Mouse (Mus musculus) hindbrain, embryonic 10.5 days (tissue): ENCODE data around the gene Nrxn1. TPM values are rescaled to one million over a fixed set of nuclear protein-coding genes. Genes with fewer than 3 reads are reported as not detected.

Experiments used
- DNase-seq: peaks from one replicate; pipeline ENCODE4 v3.0.0-alpha.2; 2017; ENCODE audit warnings: low spot score
- H3K27ac ChIP-seq: fragments of 300-500 bp; sonication (generic); 2 replicates; pipeline ENCODE4 v1.5.1; 2016; ENCODE audit warnings: mild to moderate bottlenecking, moderate library complexity
- H3K27me3 ChIP-seq: fragments of 300-500 bp; sonication (generic); 2 replicates; pipeline ENCODE4 v1.6.1; 2016; ENCODE audit warnings: mild to moderate bottlenecking; ENCODE audit not compliant: poor library complexity, insufficient read depth, severe bottlenecking
- H3K36me3 ChIP-seq: fragments of 300-500 bp; sonication (generic); 2 replicates; pipeline ENCODE4 v1.6.1; 2016; ENCODE audit warnings: mild to moderate bottlenecking, moderate library complexity
- H3K4me1 ChIP-seq: fragments of 300-500 bp; sonication (generic); replicated peaks from 2 replicates; pipeline ENCODE4 v1.6.1; 2016; ENCODE audit warnings: mild to moderate bottlenecking
- H3K4me3 ChIP-seq: fragments of 300-500 bp; sonication (generic); 2 replicates; pipeline ENCODE4 v1.5.1; 2016; ENCODE audit warnings: mild to moderate bottlenecking, moderate library complexity
- H3K9me3 ChIP-seq: fragments of 300-500 bp; sonication (generic); 2 replicates; pipeline ENCODE4 v1.6.1; 2016; ENCODE audit warnings: mild to moderate bottlenecking, moderate library complexity
- WGBS: fragments of 180-500 bp; shearing (Covaris S2); methylation state at CpG from one replicate; pipeline ENCODE4 v1.1.7; 2016; 5-methylcytosine and 5-hydroxymethylcytosine counted together
- polyA plus RNA-seq: library from polyadenylated mRNA; unstranded; fragments of >200 nt; fragmentation: Nextera tagmentation; extraction: Ambion mirVana; gene quantifications from 2 replicates; pipeline ENCODE4 v1.2.1, GENCODE M21; 2016

Nrxn1 gene
- polyA plus RNA-seq, 1 experiment from 2014 or later = 15.4 TPM

DNA sequence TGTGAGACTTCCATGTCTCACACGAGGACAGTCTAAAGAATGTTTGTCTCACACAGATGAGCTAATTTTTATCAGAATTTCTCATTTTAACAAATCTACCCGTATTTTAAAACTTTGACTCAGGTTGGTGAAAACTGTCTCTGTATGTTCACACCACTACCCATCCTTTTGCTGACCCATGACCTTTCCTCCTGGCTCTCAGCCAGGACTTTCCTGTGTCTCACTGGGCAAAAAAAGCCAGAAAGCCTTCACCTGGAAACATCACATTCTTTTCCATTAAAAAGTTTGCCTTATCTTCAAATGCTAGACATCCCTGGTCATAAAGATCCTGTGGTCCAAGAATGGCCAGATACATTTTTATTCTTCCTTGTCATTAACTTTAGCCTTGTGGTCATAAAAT is 274.5 kb downstream of the Nrxn1 start:
- no peaks in the 10 kb centered on the region for H3K36me3 ChIP-seq
- H3K27ac ChIP-seq = no peak overlapping the region
- H3K27me3 ChIP-seq = no peaks in the 10 kb centered on the region
- no peaks in the 10 kb centered on the region for H3K4me1 ChIP-seq
- WGBS = 86% methylated on average over 2 of the region's 2 CpGs
- no peak for DNase-seq
- no peak overlapping the region for H3K4me3 ChIP-seq
- no peaks in the 10 kb centered on the region for H3K9me3 ChIP-seq

DNA sequence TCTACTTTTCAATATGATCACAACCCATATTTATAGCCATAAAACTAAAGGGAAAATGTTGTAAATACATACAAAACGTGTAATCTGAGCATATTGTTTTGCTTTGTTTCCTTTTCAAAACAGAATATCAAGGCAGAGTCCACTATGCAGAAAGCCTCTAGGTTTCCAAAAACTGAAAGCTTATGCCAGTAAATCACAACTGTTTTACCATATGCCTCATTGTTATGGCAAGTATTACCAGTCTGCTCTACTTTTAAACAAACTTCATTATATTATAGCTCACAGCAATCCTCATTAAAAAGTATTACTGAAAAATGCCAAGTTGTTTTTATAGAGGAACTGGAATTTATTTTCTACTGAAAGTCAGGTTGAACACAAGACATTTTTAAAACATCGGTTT is 275.0 kb downstream of the Nrxn1 start:
- no peaks in the 10 kb centered on the region for H3K36me3 ChIP-seq
- H3K9me3 ChIP-seq = no peaks in the 10 kb centered on the region
- no peak overlapping the region for H3K27ac ChIP-seq
- H3K27me3 ChIP-seq = no peaks in the 10 kb centered on the region
- no peak overlapping the region for H3K4me3 ChIP-seq
- DNase-seq = no peak
- WGBS = 86% methylated on average over 2 of the region's 2 CpGs
- H3K4me1 ChIP-seq = no peaks in the 10 kb centered on the region

DNA sequence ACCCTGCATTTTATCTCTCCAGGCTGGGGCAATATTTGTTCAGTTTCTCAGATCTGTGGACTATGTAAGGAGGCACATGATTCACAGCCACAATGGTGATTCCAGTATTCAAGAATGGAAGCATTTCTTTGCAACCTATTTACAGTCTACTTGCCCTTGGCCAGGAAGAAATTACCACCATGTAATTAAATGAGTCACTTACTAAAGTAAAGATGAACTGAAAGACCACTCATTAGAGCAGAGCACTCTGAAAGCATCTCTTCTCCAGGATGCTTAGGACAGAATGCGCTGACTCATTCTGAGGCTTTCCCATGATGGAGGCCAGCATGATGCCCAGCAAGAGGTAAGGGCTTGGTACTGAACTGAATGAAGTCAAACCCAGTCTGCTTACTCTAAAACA is 277.6 kb downstream of the Nrxn1 start:
- H3K27me3 ChIP-seq = no peaks in the 10 kb centered on the region
- H3K9me3 ChIP-seq = no peaks in the 10 kb centered on the region
- no peaks in the 10 kb centered on the region for H3K4me1 ChIP-seq
- 92% methylated on average over 1 of the region's 1 CpGs for WGBS
- no peak overlapping the region for H3K4me3 ChIP-seq
- no peaks in the 10 kb centered on the region for H3K36me3 ChIP-seq
- no peak overlapping the region for H3K27ac ChIP-seq
- no peak for DNase-seq

DNA sequence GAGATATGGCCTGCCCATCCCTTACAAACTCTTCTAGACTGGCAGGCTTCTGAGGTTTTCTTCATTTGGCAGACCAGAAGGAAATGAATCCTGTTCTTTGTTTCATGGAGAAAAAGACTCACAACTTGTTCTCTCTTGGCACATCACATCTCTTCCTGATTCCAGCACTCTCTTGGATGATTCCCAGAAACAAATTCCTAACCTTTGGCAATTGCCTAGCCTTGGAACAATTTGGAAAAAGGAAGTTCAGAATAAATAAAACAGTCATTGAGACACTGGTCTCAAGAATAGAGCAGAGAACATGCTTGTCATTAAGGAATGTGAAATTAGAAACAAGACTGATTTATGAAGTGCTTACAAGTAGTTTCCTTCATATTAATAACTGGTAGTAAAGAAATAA is 279.1 kb downstream of the Nrxn1 start:
- Histone ChIP-seq H3K4me1 (no peaks in the 10 kb centered on the region), H3K4me3 (no peak overlapping the region), H3K27ac (no peak overlapping the region), H3K36me3 (no peaks in the 10 kb centered on the region), H3K9me3 (no peaks in the 10 kb centered on the region), H3K27me3 (no peaks in the 10 kb centered on the region)
- no peak for DNase-seq

DNA sequence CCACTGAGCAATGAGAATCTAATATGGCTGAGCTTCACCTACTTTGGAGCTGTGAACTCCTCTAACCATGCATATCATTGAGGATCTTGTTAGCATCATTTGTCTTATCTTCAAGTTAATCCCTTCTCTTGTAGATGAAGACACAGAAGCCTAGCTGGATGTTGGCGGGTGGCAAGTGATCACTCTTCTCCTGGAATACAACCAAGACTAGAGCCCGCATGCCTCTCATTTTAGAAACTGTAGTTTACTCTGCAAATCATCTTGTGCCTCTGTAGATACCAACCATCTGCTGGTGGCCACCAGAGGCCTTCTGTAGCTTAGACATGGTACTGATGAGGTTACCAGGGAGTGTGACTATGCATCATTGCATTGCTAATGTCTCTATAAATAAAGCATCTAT is 280.4 kb downstream of the Nrxn1 start:
- 96% methylated on average over 2 of the region's 2 CpGs for WGBS
- Histone ChIP-seq H3K27me3 (no peaks in the 10 kb centered on the region), H3K4me3 (no peak overlapping the region), H3K36me3 (no peaks in the 10 kb centered on the region), H3K4me1 (no peaks in the 10 kb centered on the region), H3K9me3 (no peaks in the 10 kb centered on the region), H3K27ac (no peak overlapping the region)
- no peak for DNase-seq

DNA sequence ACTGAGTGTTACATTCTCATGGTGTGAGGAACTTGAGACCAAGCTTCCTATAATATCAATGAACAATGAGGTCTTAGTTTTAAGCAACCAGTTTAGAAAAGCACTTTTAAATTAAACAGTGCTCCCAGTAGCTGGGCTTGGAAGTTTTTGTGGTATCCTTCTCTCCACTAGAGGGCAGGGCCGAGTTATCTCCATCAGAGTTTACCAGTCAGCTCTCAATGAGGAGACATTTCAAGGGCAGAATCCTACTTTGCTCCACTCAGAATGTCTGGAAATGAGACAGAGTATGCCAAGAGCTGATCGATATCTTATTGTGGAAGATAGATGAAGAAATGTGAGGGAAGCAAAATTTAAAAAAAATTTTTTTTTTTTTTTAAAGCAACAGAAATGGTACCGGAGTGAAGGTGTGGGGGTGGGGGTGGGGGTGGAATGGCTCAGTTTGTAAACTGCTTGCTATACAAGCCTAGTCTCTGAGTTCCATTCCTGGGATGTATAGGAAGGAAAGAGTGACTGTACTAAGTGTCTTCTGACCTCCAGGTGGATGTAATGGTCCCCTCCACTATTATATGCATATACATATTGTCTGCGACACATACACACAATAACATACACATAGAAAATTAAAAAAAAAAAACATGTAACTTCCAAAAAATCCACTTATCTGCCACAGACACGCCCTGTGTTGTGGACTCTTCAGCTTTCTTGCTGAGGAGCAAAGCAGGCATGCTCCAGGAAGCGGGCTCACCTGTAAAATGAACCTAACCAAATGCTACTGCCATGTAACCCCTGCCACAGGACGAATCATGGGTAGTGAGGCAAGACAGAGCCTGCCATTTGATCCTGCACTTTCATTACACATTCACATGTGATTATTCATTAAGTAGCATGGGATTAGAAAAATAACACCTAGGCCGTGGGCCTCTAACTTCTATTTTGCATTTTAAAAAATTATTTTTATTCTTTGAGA is 283.4 kb downstream of the Nrxn1 start:
- Histone ChIP-seq H3K27me3 (no peaks in the 10 kb centered on the region), H3K36me3 (no peaks in the 10 kb centered on the region), H3K9me3 (no peaks in the 10 kb centered on the region), H3K4me1 (no peaks in the 10 kb centered on the region), H3K27ac (no peak overlapping the region), H3K4me3 (no peak overlapping the region)
- 68% methylated on average over 8 of the region's 8 CpGs for WGBS
- peak; percentile 44 for DNase-seq

DNA sequence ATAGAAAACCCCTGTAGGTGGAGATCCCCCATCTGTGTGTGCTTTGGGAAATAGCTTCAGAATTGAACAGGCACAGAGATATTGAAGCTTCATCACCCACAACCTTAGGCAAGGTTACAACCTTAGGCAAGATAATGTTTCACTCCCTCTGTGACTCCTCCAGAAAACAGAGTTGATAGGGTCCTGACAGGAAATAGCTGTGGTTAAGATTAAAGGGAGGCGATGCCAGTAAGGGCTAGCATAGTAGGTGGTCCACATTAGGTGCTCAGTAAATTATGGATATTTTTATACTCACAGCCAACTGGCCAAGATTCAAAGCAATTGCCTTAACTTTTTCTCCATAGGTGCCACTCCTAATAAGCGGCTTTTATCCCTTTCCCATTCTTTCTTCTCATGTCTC is 284.6 kb downstream of the Nrxn1 start:
- Histone ChIP-seq H3K4me1 (no peaks in the 10 kb centered on the region), H3K36me3 (no peaks in the 10 kb centered on the region), H3K4me3 (no peak overlapping the region), H3K9me3 (no peaks in the 10 kb centered on the region), H3K27ac (no peak overlapping the region), H3K27me3 (no peaks in the 10 kb centered on the region)
- WGBS = 73% methylated on average over 2 of the region's 2 CpGs
- DNase-seq = no peak

DNA sequence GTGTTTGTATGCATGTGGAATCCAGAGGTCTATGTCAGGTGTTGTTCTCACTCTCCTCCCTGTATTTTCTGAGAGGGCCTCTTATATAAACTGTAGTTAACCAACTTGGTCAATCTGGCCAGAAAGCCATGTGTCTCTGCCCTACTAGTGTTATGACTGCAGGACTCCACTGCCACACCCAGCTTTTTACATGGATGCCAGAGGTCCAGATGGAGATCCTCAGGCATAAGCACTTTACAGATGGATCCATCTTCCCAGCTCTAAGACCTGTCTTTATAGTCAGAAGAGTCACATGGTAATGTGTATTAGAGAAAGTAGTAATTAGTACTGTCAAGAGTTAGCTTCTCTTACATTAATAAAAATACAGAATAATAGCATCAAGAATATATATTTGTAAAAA is 285.7 kb downstream of the Nrxn1 start:
- no peaks in the 10 kb centered on the region for H3K9me3 ChIP-seq
- H3K27me3 ChIP-seq = no peaks in the 10 kb centered on the region
- no peaks in the 10 kb centered on the region for H3K4me1 ChIP-seq
- no peaks in the 10 kb centered on the region for H3K36me3 ChIP-seq
- DNase-seq = no peak
- no peak overlapping the region for H3K27ac ChIP-seq
- no peak overlapping the region for H3K4me3 ChIP-seq

DNA sequence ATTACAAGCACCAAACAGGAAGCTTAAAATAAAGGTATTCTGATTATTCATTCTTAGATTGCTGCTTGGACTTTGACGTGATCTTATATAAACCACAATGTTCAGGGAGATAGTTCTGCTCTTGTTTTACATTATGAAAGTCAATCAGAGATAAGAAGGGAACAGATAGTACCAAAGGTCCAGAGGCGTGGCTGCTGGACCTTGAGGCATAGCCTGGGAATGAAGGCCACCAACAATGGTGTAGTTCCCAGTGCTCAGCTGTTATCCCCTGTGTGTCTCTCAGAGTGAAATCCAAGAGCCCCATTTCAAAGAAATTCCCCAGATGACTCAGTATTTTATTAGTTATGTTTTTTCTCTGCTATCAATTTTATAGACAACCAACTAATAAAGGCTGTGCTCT is 294.2 kb downstream of the Nrxn1 start:
- Histone ChIP-seq H3K27me3 (no peaks in the 10 kb centered on the region), H3K4me3 (no peak overlapping the region), H3K27ac (no peak overlapping the region), H3K9me3 (no peaks in the 10 kb centered on the region), H3K36me3 (no peaks in the 10 kb centered on the region), H3K4me1 (no peaks in the 10 kb centered on the region)
- DNase-seq = no peak
- 85% methylated on average over 2 of the region's 2 CpGs for WGBS

DNA sequence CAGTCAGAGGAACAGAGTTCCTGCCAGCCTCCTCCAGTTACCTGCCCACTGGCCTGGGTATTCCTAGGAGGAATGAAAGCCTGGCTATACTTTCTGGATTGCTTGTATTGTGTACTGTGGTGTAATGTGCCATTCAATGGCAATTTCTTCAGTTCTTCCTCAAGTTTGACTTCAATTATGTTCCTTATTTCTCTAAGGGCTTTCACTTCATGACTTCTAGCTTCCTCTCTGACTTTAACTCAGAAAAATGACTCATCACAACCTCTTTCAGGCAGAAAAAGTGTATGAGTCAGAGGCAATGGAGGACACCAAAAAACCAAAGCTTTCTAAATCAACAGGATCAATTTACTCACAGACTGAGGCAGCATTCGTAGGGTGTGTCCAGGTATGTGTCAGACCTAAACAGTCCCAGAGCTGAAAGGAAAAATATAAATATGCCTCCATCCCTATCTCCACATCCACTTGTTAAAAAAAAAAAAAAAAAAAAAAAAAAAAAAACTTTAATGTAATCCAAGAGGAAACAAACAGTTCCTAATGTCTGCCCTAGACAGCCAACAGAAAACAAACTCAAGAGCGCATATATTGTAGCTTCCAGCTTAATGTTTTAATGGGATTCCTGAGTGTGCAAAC is 295.1 kb downstream of the Nrxn1 start:
- no peaks in the 10 kb centered on the region for H3K9me3 ChIP-seq
- no peaks in the 10 kb centered on the region for H3K27me3 ChIP-seq
- 88% methylated on average over 2 of the region's 2 CpGs for WGBS
- no peaks in the 10 kb centered on the region for H3K36me3 ChIP-seq
- H3K27ac ChIP-seq = no peak overlapping the region
- no peak for DNase-seq
- H3K4me1 ChIP-seq = no peaks in the 10 kb centered on the region
- H3K4me3 ChIP-seq = no peak overlapping the region

DNA sequence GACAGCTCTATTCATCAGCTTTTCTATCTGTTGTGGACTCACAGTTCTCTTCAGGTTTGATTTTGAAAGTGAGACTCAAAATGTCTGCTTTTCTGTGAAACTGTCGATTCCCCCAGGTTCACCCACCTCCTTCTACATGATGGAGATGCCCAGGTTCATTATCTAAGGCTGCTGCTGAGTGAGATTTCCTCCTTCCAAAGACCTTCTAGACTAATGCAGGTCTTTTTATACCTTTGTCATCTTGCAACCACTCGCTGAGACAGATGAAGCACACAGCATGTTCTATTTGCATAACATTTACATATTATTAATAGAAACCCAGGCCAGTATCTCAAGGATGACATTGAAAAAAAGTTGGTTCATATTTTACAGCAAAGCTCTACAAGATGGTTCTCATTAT is 295.9 kb downstream of the Nrxn1 start:
- Histone ChIP-seq H3K36me3 (no peaks in the 10 kb centered on the region), H3K27me3 (no peaks in the 10 kb centered on the region), H3K9me3 (no peaks in the 10 kb centered on the region), H3K27ac (no peak overlapping the region), H3K4me1 (no peaks in the 10 kb centered on the region), H3K4me3 (no peak overlapping the region)
- WGBS = 75% methylated on average over 2 of the region's 2 CpGs
- DNase-seq = no peak

DNA sequence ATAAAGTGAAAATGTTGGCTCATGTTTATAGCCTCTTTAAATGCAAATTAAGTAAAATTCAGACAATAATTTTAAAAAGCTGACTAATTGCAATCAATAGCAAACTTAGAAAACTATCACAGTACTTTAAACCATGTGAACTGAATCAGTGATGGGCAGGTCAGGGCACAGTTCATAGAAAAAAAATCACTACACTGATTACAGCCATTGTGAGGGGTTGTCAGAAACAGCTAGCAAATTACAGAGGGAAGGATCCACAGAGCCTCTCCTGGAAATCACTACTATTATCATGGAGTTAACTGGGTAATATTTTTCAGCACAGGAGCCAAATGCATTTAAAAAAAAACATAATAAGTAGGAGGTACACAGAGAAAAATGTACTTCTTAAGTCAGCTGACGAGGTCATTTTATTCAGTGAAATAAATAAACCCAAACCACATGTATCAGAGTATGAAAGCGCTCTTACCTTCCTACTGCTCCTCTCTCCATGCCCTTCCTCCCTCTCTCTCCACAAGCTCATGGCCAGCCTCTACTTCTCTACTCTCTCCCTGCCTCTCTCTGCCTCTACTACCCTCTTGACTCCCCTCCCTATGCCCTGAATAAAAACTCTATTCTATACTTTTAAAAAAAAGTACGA is 304.3 kb downstream of the Nrxn1 start:
- Histone ChIP-seq H3K36me3 (no peaks in the 10 kb centered on the region), H3K27me3 (no peaks in the 10 kb centered on the region), H3K4me1 (0 out of 2 replicates have a peak, but pooled peaks cover 3% of the 10 kb centered on the region), H3K9me3 (no peaks in the 10 kb centered on the region), H3K27ac (no peak overlapping the region), H3K4me3 (no peak overlapping the region)
- WGBS = 88% methylated on average over 3 of the region's 3 CpGs
- no peak for DNase-seq

DNA sequence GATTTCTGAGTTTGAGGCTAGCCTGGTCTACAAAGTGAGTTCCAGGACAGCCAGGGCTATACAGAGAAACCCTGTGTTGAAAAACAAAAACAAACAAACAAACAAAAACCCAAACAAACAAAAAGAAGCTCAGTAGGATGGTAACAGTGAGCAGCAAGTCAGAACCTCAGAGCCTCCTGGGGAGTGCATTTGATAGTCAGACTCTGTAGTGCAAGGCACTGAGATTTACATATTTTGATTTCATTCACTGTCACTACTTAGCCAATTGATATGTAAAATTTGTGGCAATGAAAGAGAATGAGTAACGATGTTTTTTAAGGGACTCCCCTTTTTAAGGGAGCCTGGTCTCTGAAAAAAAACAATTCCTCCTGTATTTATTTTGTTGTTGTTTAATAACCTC is 304.8 kb downstream of the Nrxn1 start:
- H3K4me3 ChIP-seq = no peak overlapping the region
- 0 out of 2 replicates have a peak, but pooled peaks cover 3% of the 10 kb centered on the region for H3K4me1 ChIP-seq
- no peaks in the 10 kb centered on the region for H3K9me3 ChIP-seq
- H3K36me3 ChIP-seq = no peaks in the 10 kb centered on the region
- no peaks in the 10 kb centered on the region for H3K27me3 ChIP-seq
- H3K27ac ChIP-seq = no peak overlapping the region
- WGBS = 54% methylated on average over 1 of the region's 1 CpGs
- no peak for DNase-seq
